Mouse (Mus musculus) midbrain, embryonic 15.5 days (tissue): ENCODE results near the gene Apob. TPM values are rescaled to one million over a fixed set of nuclear protein-coding genes. Genes with fewer than 3 reads are reported as not detected.

Experiments used
- ATAC-seq: fragments of 200-750 bp; cut with Nextera tagmentation; replicated peaks from 2 replicates; pipeline ENCODE4 v1.8.0; 2017; ENCODE audit warnings: moderate TSS enrichment
- H3K27ac ChIP-seq: fragments of 300-500 bp; sonication (generic); 2 replicates; pipeline ENCODE4 v1.5.1; 2015; ENCODE audit warnings: mild to moderate bottlenecking, inconsistent platforms
- H3K27me3 ChIP-seq: fragments of 300-500 bp; sonication (generic); replicated peaks from 2 replicates; pipeline ENCODE4 v1.6.1; 2015; ENCODE audit warnings: inconsistent platforms
- H3K36me3 ChIP-seq: fragments of 300-500 bp; sonication (generic); replicated peaks from 2 replicates; pipeline ENCODE4 v1.6.1; 2015; ENCODE audit warnings: inconsistent platforms
- H3K4me1 ChIP-seq: fragments of 300-500 bp; sonication (generic); 2 replicates; pipeline ENCODE4 v1.6.1; 2015; ENCODE audit warnings: inconsistent platforms
- H3K4me2 ChIP-seq: fragments of 300-500 bp; sonication (generic); 2 replicates; pipeline ENCODE4 v1.6.1; 2015; ENCODE audit warnings: inconsistent platforms, mild to moderate bottlenecking, moderate library complexity
- H3K4me3 ChIP-seq: fragments of 300-500 bp; sonication (generic); 2 replicates; pipeline ENCODE4 v1.5.1; 2015; ENCODE audit warnings: mild to moderate bottlenecking, inconsistent platforms
- H3K9ac ChIP-seq: fragments of 300-500 bp; sonication (generic); 2 replicates; pipeline ENCODE4 v1.6.1; 2015; ENCODE audit warnings: mild to moderate bottlenecking, inconsistent platforms
- H3K9me3 ChIP-seq: fragments of 300-500 bp; sonication (generic); 2 replicates; pipeline ENCODE4 v1.6.1; 2016; ENCODE audit warnings: inconsistent platforms
- WGBS: fragments of 180-500 bp; shearing (Covaris S2); methylation state at CpG from one replicate; pipeline ENCODE4 v1.1.7; 2015; ENCODE audit warnings: mixed read lengths; 5-methylcytosine and 5-hydroxymethylcytosine counted together
- polyA plus RNA-seq: library from polyadenylated mRNA; unstranded; fragments of >200 nt; fragmentation: Nextera tagmentation; extraction: Ambion mirVana; gene quantifications from 2 replicates; pipeline ENCODE4 v1.2.1, GENCODE M21; 2015

The Apob gene
- polyA plus RNA-seq, 1 experiment from 2014 or later: not detected

- Histone ChIP-seq H3K4me3 (no peak overlapping the region), H3K9ac (no peak overlapping the region), H3K9me3 (no peaks in the 10 kb centered on the region), H3K36me3 (no peaks in the 10 kb centered on the region), H3K27ac (no peak overlapping the region), H3K27me3 (no peaks in the 10 kb centered on the region), H3K4me1 (no peaks in the 10 kb centered on the region), H3K4me2 (no peak overlapping the region)
- ATAC-seq: no peak
- 96% methylated on average over 2 of the region's 2 CpGs for WGBS
Measured at GRCm38 (mm10) chr12:8047046-8047445, 69.6 kb downstream of the Apob start.

DNA sequence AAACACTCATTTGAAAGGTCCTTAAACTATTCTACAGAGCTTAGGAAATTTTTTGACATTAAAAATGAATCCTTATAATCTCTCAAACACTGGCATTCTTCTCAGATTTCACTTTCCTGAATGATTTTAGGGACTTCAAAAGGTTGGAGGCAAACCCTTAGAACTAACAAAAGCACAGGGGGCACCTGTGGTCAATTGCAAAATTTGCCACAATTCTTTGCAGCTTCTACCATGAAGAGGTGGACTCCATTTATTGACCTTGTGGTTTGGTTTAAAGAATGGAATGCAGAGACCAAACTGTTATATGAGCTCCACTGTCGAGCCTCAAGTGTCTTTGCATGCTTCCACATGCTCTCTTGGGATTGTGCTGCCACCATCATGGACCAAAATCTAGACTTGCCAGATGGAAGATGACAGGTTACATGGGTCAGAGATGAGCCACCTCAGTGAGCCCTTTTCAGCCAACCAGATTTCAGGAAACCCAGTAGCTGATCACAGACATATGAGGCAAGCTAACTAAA is 70.4 kb downstream of the Apob start:
- no peaks in the 10 kb centered on the region for H3K4me1 ChIP-seq
- no peaks in the 10 kb centered on the region for H3K36me3 ChIP-seq
- no peak for ATAC-seq
- no peak overlapping the region for H3K4me3 ChIP-seq
- H3K27me3 ChIP-seq: no peaks in the 10 kb centered on the region
- H3K4me2 ChIP-seq: no peak overlapping the region
- WGBS: 52% methylated on average over 1 of the region's 1 CpGs
- H3K9ac ChIP-seq: no peak overlapping the region
- H3K27ac ChIP-seq: no peak overlapping the region
- no peaks in the 10 kb centered on the region for H3K9me3 ChIP-seq

- no peak overlapping the region for H3K4me3 ChIP-seq
- H3K27ac ChIP-seq: no peak overlapping the region
- H3K9ac ChIP-seq: no peak overlapping the region
- H3K4me2 ChIP-seq: no peak overlapping the region
- no peaks in the 10 kb centered on the region for H3K4me1 ChIP-seq
- no peaks in the 10 kb centered on the region for H3K36me3 ChIP-seq
- no peaks in the 10 kb centered on the region; the same call in 1 of the 2 replicates for H3K27me3 ChIP-seq
- no peaks in the 10 kb centered on the region for H3K9me3 ChIP-seq
- WGBS: 83% methylated on average over 8 of the region's 8 CpGs
- no peak for ATAC-seq
Measured at GRCm38 (mm10) chr12:8056001-8056640, 78.7 kb downstream of the Apob start.

DNA sequence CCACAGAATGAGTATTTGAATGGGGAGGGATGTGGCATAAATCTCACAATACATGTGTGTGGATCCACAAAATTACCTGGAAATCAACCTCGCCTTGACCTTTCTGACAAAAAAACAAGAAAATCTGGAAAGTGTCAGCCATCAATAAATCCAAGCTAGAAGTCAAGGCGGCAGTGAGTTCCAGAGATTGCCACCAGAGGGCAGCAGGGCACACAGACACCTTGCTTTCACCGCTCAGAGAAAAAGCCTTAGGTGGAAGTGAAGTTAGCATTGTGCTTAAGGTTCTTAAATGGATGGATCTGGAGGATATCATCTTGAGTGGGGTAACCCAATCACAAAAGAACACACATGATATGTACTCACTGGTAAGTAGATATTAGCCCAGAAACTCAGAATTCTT is 82.1 kb downstream of the Apob start:
- ATAC-seq: 0 out of 2 replicates have a peak, but pooled peaks have one; percentile 56
- no peak overlapping the region for H3K27ac ChIP-seq
- WGBS: 19% methylated on average over 3 of the region's 3 CpGs

DNA sequence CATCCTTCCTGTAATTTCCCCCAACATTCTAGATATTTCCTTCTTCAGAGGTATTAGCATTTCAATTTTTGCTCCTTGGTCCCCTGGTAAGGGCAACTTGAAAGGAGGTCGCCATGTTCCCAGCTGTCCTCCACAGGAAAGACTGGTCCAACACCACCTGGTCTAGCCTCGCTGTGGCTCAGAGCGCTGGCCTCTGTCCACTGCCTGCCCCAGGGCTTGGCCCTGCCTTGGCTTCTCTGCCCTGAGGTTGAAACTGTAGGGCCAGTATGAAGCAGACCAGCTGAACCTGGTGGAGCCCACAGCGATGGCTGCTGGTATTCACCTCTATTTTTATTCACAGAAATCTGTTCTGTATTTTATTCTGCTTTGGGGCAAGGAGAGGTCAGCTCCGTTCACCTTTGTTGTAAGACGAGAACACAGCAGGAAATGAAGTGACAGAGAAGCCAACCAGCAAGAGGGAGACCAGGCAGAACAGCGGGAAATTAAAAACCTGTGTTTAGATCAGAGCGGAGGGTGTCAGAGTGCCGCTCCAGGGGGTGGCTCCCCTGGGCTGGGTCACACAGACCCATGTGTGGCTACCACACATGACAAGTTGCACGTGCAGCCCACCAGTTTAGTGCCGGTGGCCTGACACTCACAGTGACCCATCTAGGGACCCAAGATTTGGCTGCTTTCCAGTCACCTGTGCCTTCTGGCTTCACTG is 86.1 kb downstream of the Apob start:
- no peaks in the 10 kb centered on the region for H3K36me3 ChIP-seq
- ATAC-seq: no peak
- no peaks in the 10 kb centered on the region for H3K4me1 ChIP-seq
- H3K27me3 ChIP-seq: no peaks in the 10 kb centered on the region; the same call in 1 of the 2 replicates
- 71% methylated on average over 11 of the region's 11 CpGs for WGBS
- no peak overlapping the region for H3K4me2 ChIP-seq
- no peaks in the 10 kb centered on the region for H3K9me3 ChIP-seq
- H3K9ac ChIP-seq: no peak overlapping the region
- H3K4me3 ChIP-seq: no peak overlapping the region
- no peak overlapping the region for H3K27ac ChIP-seq

More for the DNA sequence above, 82.1 kb downstream of the Apob start:
- no peaks in the 10 kb centered on the region; the same call in 1 of the 2 replicates for H3K27me3 ChIP-seq
- H3K4me2 ChIP-seq: no peak overlapping the region
- H3K4me1 ChIP-seq: no peaks in the 10 kb centered on the region
- H3K9ac ChIP-seq: no peak overlapping the region
- H3K9me3 ChIP-seq: no peaks in the 10 kb centered on the region
- H3K36me3 ChIP-seq: no peaks in the 10 kb centered on the region
- H3K4me3 ChIP-seq: no peak overlapping the region

Other genes starting within 250 kb of the Apob start
- gene Ldah, start 230.5 kb downstream of the Apob start, polyA plus RNA-seq: 55.0 and 67.7 TPM in 2 replicates